Mouse (Mus musculus) thymus, postnatal 0 days (tissue): Measurements from ENCODE around the gene Nmnat3. TPM values are rescaled to one million over a fixed set of nuclear protein-coding genes. Genes with fewer than 3 reads are reported as not detected.

ENCODE experiments used
- DNase-seq: peaks from one replicate; pipeline ENCODE4 v3.0.0-alpha.2; 2015; ENCODE audit warnings: low spot score
- polyA plus RNA-seq: library from polyadenylated mRNA; unstranded; fragments of >200 nt; fragmentation: Nextera tagmentation; extraction: Ambion mirVana; gene quantifications from 2 replicates; pipeline ENCODE4 v1.2.1, GENCODE M21; 2015

Gene Nmnat3
- polyA plus RNA-seq, 1 experiment from 2014 or later = 17.1 TPM

DNA sequence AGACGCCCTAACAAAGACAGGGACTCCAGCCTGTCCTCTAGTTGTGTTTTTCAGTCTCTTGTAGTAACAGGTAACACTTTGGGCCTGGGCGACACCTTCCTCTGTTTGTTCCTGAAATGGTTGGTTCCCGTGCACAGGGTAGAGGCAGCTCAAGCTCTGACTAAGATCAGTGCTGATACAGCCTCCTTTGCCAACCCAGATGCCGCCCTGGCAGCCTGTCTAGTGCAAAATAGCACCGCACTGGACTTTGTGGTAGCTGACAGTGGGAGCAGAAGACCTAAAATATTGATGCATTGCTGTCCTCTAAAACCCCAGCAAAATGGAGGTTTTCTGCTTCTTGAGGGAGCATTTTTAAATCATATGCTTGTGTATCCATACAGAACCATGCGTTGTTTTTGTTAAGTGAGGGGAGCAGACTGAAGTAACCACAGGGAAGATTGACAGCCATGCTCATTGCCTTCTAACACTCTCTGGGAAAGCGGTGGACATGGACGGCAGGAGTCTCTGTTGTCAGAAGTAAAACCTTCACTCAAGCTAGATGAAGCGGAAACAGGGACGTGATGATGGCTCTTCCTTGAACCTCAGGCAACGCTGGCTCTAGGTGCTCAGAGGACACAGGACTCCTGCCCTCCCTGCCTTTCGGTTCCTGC is 24.2 kb downstream of the Nmnat3 start:
- DNase-seq = no peak

DNA sequence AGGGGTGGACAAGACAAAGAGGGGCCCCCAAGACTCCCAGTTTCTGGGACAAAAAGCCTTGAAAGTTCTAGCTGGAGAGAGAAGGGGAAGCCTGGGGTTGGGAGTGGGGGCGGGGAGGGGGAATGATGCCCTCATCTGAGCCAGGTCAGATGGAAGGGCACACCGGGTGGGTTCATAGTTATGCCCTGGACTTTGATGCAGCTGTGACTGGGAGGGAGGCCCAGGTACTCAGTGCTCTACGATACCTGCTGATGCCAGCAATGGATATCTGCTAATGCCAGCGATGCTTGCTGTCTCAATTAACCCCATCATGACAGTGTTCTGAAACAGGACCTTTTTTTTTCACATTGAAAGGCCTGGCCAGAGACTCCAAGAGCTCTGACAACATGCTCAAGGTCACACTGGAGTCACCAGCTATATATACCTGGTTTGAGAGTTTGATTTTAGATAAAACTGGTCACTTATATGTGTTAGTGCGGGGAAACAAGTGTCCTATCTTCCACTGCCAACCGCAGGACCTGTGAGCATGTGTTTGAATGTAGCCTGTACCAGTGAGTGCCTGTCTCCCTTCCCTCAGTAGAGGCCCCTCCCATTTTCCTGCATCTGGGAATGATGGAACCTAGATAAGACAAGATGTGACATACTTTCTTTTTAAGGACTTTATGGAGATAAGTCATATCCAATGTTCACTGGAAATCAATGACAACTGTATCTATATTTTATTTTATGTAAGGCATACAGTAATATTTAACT is 25.6 kb downstream of the Nmnat3 start:
- DNase-seq = no peak

DNA sequence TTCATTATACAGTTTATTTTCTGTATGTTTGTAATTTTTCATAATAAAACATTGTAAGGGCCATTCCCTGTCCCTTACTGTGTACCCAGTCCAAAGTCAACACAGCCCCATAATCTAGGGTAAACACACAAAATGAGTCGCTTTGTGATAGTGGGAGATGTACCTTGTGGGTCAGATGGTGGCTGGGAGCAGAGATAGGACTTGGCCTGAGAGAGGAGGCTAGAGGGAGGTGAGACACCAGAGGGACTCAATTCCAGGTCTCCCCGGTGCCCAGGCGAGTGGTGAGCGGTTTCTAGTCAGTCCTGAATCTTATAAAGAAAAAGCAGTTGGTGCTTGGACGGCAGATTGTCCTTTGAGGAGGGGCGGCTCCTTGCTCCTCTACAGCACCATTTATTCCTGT is 26.4 kb downstream of the Nmnat3 start:
- DNase-seq = no peak

DNA sequence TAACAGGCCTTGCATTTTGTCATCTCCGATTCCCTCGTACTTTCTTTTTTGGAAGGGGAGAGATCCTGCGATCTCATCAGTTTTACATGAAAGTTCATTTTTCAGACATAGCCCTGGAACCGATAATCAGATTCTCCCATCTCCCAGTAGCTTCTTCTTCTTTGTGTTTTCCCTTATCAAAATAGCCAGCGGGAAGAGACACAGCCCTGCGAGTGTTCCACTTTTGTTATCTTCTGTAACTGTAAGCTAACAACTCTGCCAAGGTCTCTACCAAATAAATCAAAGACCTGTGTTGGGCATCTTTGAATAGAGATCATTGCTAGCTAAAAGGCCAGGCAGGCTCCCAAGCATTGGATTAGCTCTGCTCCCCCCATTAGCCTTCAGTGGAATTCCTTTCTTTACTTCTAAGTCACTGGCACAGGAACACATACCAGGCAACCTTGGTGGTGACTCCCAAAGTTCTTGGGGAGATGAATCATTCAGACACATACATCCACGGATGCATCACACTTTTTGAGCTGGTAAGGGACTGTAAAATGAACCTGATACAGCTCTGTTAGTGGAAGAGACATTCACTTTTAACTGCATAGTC is 26.9 kb downstream of the Nmnat3 start:
- DNase-seq = no peak

DNA sequence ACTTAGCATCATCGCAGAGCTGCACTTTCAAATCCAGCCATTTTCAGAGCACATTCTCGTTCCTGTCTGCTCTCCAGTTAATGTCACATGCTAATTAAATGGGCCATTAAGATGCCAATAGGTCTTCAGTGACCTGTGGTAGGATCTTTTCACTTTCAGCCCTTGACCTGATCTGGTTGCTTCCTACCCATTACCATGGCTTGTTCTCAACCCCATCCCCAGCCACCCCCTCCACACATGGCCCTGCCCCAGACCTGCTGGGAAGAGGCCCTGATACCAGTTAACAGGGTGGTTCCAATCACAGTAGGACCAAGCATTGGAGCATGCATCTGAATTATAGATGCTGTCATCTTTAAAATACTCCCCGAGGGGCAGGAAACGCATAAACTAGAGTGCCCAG is 30.7 kb downstream of the Nmnat3 start:
- no peak for DNase-seq

DNA sequence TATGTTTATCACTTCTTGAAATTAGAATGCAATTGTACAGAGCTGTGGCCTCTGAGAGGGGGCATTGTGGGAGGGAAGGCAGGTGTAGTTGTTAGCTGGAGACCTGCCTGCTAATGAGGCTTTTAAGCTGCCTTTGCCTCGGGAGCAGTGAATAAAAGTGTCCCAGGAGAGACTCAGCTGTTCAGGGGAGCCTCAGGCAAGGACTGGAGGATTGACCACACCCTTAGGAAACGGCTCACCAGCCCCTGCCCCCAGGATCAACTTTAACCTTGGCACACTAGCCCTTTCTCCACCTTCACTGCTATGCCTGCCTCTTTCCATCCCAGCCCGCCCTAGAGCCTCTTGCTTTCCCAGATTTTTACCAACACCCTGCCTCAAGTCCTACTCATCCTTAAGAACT is 31.6 kb downstream of the Nmnat3 start:
- DNase-seq = no peak

DNA sequence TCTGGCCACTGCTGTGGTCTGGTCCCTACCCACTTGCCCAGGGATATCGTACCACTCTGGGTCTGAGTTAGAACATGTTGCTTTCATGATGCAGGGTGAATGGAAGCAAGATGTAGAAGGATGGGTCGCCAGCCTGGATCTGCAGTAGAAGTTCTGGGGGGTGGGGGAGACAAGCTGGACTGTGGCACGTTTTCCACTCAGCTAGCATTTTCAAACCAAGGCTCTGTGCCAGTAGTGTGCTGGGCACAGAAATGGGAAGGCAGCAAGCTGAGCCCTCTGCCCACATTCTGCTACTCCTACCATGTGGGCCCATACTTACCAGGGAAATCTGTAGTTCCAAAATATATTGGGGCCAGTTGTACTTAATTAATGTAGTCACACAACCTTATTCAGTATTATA is 33.5 kb downstream of the Nmnat3 start:
- no peak for DNase-seq

DNA sequence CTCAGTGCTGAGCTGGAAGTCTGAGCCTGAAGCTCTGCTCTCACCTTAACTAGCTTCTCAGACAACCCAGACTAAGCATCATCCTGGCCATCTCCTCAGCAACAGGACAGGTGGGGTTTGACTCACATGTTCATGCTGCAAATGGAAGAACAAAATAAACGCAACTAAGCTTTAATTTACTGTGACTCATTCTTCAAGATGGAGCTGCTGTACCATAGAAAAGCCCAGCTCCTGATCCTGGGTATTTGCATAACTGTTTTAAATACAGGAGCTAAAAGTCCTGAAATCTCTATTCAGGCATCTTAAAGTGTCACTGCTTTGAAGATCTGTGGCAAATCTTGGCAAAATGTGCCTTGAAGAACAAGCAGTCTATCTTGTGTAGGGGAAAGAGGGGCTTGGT is 38.9 kb downstream of the Nmnat3 start:
- no peak for DNase-seq

DNA sequence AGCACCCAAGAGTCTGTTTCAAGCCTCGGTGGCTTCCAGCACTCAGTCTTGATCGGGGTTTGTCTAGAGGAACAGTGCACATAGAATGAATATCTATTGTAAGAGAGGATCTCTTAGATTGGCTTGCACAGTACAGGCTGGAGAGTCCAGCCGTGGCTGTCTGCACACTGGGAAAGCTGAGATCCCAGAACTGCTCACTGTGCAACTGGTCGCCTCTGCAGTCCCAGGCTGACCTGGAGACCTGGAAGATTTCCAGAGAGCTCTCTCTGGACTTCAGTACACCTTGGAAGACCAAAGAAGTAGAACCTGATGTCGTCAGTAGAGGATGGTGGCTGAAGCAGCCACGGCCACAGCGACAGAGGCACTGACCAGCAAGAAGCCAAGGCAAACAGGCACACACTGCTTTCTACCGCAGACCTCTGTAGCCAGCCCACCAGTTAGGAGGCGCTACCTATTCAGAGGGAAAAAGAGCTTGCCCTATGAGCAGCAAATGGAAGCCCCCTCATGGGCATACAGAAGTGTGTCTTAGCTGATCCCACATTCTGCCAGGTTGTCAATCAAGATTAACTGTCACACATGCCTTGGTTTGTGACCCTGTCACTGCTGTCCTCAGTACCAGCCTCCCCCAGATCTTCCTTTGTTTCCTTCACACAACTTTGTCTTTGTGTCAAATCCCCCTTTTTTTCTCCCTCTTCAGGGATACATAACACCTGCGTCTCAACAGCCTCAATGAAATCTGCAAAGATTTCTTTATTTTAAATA is 41.4 kb downstream of the Nmnat3 start:
- DNase-seq = no peak

DNA sequence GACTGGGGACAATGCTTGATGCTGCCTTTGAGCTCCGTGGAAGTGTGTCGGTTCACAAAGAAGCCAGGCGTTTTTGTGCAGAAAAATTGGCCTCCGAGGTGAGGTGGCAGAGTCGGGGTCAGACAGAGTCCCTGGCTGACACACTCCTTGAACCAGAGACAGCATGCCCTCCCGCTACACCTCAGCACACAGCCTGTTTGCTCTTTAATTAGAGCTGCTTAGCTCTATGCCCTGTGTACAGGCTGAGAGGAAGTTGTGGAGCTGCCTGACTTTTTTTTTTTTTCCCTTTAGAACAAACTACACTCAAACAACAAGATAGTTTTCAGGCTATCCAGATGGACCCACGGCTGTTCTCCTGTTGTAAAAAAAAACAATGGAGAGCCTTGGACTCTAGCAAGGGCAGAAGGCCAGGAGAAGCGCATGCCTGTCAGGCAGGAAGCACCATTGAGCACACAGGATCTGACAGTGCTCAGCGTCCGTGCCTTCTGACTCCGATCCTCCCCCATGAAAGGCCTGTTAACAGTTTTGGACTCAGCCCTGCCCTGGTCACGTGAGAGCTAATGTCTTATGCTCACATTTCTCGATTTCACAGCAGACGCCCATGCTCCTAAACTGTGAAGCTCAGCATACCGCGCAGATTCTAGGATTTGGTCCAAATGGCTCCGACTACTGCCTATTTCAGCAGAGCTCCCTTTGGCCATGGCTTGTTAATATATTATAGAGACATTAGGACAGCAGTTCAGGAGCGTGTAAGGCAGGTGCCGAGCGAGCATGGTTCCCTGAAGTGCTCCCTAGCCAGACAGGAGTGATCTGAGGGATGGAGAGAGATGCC is 42.3 kb downstream of the Nmnat3 start:
- no peak for DNase-seq

DNA sequence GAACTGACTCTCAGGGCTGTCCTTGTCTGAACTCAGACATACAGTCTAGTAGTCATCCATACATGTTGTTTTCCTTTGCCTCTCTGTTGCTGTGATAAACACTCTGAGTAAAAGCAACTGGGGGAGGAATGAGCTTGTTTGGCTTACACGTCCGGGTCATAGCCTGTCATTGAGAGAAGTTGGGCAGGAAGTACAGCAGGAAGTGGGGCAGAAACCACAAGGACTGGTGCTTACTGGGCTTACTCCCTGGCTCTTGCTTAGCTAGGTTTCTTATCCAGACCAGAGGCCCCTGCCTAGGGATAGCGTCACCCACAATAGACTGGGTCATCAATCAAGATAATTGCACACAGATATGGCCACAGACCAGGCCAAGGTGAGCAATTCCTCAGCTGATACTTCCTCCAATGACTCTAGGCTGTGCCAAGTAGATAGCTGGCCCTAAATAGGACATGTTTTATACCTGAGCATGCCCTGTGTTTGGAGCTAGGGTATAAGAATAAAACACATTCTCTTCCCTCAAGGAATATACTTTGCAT is 46.1 kb downstream of the Nmnat3 start:
- DNase-seq = peak; percentile 66

DNA sequence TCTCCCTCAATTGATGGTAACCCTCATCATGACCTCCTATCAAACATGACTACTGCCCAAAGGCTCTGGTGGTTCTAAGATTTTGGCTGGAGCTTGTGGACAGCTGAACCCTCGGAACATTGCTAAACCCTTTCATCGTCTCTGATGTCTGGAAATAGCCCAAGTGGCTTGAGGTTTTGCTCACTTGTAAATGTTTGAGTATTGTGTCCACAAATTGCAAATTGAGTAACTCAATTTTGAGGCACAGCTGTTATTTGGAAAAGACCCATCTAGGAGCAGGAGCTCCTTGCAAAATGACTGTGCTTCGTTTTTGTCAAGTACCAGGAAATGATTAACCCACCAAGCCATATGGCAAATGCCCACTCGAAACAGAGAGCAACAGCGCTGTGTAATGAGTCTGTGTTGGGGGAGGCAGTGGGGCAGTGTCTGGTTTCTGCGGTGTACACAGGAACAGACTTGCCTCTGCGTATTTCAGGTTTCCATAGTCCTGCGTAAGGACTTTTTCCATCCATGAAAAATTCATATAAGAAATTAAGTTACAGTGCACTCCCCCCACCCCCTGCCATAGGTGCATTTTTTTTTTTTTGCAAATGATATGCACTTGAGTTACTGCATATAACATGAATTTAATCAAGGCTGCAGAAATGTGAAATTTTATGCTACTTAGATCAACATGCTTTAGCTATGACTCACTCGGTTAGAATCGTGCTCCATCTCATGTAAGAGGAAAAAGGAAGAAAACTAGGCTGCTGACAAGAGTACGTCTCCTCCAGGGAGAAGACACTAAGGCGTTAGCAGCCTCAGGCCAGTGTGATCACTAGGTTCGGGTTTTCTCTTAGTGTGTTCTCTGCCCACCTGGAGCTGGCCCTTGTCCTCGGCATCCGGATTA is 50.9 kb downstream of the Nmnat3 start:
- DNase-seq = no peak

DNA sequence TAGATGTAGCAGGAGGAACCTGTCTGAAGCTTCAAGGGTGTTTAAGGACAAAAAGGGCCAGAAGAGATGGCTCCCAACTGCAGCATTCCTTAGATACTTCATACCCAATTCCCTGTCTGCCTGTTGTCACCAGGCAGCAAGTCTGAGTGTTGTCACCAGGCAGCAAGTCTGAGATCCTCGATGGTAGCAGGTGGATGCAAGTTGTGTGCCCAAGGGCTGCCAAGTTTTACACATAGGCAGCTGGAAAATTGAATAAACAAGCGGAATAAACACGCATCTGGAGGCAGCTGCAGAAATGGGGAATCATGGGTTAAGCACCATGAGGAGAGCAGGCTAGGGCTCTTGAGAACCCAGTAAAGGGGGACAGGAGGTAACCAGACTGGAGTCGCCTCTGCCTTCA is 52.7 kb downstream of the Nmnat3 start:
- DNase-seq = no peak

DNA sequence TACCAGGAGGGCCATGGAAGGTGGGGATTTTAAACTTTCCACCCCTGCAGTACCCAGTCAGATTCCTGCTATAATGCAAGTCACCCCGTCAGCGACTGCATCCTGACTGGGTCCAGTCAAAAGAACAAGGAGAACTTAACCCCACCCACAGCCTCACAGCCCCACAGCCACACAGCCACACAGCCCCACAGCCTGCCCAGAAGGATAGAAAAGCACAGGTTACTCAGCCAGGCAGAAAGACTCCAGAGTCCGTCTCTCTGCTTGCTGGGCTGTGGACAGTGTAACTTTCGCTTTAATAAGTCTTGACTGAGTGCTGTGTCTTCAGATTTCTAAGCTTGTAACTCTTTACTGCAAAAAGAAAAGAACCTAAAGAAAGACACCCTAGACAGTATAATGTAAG is 53.2 kb downstream of the Nmnat3 start:
- no peak for DNase-seq

DNA sequence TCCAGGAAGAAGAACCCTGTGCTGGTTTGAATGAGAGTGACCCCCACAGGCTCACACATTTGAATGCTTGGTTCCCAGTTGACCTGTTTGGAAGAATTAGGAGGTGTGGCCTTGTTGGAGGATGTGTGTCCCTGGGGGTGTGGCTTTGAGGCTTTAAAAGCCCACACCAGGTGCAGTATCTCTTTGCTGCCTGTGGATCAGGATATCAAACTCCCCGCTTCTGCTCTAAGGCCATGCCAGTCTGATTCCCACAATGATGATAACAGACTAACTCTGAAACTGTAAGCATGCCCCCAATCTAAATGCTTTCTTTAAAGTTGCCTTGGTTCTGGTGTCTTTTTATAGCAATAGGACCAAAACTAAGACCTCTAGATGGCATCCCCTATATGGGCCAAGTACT is 58.6 kb downstream of the Nmnat3 start:
- DNase-seq = no peak

DNA sequence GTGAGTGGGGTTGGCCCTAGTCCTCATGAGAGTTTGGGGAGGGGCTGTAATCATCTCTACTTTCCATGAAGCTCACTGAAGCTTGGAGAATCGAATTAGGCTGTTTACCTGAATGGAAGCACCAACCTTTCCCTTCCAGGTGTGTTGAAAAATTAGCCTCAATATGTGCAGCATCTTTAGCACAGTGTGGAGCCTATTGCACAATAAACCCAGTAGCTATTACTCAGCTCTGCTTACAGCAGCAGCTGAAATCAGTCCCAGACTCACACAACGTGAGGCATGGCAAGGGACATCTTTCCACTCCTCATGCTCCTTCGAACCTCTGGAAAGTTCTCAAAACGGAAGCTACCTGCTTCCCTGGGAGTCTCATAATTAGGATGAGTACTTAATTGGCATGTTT is 59.0 kb downstream of the Nmnat3 start:
- no peak for DNase-seq

DNA sequence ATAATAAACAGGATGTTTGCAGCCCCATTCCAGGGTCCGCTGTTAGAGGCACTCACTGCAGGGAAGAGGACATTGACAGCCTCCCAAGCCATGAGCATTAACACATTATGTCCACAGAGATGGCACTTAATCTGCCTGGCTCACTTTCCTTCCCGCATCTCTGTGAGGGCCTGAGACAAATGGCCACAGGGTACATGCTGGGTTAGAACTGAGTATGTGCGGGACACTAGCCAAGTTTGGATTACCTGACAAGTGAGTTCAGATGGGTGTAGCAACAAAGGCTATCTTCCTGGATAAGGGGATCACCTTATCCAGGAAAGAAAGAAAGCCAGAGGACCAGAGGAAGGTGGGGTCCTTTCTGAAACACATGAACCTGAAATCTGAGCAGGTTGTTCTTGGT is 59.8 kb downstream of the Nmnat3 start:
- no peak for DNase-seq

DNA sequence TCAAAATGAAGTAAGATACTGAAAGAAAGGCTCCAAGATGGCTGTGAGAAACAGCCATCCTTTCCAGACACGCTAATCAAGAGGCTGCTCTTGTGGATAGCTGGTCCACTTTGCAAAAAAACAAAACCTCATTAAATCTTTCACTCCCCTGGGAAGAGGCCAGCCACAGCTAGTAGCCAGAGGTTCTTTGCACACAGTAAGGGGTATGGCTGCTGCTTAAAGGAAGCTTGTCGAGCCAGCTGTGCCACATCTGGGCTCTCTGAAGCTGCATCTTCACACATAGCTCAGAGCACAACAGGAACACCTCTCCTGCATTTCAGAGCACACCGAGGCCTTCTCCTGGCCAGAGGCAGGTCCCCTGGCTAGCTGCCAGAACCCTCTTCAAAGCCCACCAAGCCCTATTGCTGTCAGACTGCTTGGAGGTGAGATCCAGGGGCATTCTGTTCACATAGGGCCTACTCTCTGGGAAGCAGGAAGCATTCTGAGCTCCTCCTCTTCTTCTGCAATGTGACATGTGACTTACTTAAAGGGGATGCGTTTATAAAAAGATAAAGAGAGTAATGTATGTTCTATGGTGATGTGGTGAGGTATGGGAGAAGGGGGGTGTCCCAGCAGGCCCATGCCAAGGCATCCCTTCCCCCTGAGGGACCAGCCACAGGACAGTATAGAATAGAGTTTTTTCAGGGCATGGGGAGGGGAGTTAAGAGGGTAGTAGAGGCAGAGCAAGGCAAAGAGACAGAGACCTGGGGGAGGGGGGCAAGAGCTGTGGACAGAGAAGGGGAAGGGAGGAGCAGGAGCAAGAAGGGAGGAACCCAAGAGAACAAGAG is 63.3 kb downstream of the Nmnat3 start:
- no peak for DNase-seq

DNA sequence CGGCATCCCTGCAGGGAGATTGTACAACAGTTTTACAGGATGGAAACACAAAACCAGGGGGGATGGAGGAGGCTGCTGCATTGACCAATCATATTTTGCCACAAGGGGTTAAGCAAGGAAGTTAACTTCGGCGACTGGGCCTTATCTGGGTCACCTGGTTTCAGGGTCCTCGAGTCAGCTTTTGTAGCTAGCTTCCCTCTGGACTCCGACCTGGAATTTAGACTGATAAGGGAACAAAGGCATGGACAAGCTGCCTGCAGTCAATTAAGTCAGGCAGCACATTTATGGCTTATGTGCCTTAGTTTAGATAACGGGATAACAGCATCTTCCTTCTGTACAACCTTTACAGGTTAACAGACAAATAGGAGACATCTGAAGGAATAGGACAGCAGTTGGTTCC is 65.1 kb downstream of the Nmnat3 start:
- no peak for DNase-seq
